In the genomic region with DNA sequence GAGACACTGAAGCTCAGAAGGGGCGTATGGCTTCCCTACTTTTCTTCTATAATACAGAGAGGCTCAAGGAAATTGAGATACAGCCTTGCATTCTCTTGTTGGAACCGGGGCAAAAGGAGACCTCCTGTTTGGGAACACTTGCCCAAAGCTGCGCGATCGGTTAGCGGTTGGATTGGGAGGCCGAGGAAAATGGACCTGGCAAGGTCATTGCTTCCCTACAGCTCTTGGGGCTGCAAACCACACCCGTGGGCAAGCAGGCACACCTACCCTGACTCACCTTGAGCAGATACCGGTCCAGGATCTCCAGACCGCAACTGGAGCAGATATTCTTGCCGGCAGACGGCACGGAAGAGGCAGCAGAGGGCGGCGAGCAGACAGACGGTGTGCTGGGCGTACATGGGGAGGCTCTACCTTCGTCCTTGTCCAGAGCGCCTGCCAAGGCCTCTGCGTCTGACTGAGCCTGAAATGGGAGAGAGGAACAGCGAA, we compare ENCODE assay signal across 8 mouse cellular contexts. TPM values are rescaled to one million over a fixed set of nuclear protein-coding genes. Genes with fewer than 3 reads are reported as not detected.
A peak's percentile ranks its signal among the peaks of the same experiment; 100 is the strongest.
DNase-seq lines count a peak whose midpoint lies in the region; ATAC-seq and TF ChIP-seq lines count a peak whose summit lies in the region.

No protein-coding gene starts in this region.

- H3K27ac ChIP-seq in gastrocnemius, adult 2 months: peak overlapping the region; percentile 48
- no peak overlapping the region for H3K27ac ChIP-seq in testis, adult 2 months (ENCODE audit: control insufficient read depth, insufficient read depth, low read depth, low read length)
- H3K27ac ChIP-seq in liver, embryonic 12.5 days: no peak overlapping the region

- TF ChIP-seq POLR2A in testis, adult 2 months (IDR thresholded peaks at IDR 0.05; ENCODE audit: control insufficient read depth, low read depth, low read length): no peak

- intact Hi-C loops in gastrocnemius, adult 2 months (cut with DNase I): no loop called here
- intact Hi-C loops in gastrocnemius, postnatal 14 days (cut with DNase I; ENCODE audit: low total_unique reads): no loop called here

- H3K4me2 ChIP-seq in liver, embryonic 12.5 days: peak overlapping the region; percentile 64

- H3K9ac ChIP-seq in liver, embryonic 12.5 days: no peak overlapping the region

- H3K9me3 ChIP-seq in liver, embryonic 12.5 days (replicated peaks): no peaks in the 10 kb centered on the region

- peak overlapping the region; percentile 78 for H3K4me3 ChIP-seq in gastrocnemius, adult 2 months
- peak overlapping the region; percentile 27 for H3K4me3 ChIP-seq in testis, adult 2 months (ENCODE audit: control insufficient read depth, low read depth, low read length)
- H3K4me3 ChIP-seq in liver, embryonic 12.5 days: no peak overlapping the region

- no peaks in the 10 kb centered on the region for H3K36me3 ChIP-seq in testis, adult 2 months (ENCODE audit: control insufficient read depth, insufficient read depth, low read length)
- H3K36me3 ChIP-seq in liver, embryonic 12.5 days: no peaks in the 10 kb centered on the region

- no peak for ATAC-seq in liver, embryonic 12.5 days

- H3K4me1 ChIP-seq in testis, adult 2 months (ENCODE audit: control insufficient read depth, insufficient read depth, low read length): peaks cover 23% of the 10 kb centered on the region
- H3K4me1 ChIP-seq in liver, embryonic 12.5 days: peaks cover 26% of the 10 kb centered on the region; the same call in 1 of the 2 replicates

- H3K27me3 ChIP-seq in testis, adult 2 months (ENCODE audit: control insufficient read depth, insufficient read depth, low read length): peaks cover 8% of the 10 kb centered on the region; the same call in 1 of the 2 replicates
- H3K27me3 ChIP-seq in liver, embryonic 12.5 days (replicated peaks): peaks cover 100% of the 10 kb centered on the region

- TF ChIP-seq CTCF in gastrocnemius, adult 2 months (IDR thresholded peaks at IDR 0.05): no peak
- no peak for TF ChIP-seq CTCF in testis, adult 2 months (IDR thresholded peaks at IDR 0.05; ENCODE audit: control insufficient read depth, insufficient read depth, insufficient replicate concordance, low read depth, low read length)

- 3% methylated on average over 21 of the region's 21 CpGs for WGBS in liver, embryonic 12.5 days (ENCODE audit: insufficient replicate concordance)

- no peak for DNase-seq in gastrocnemius, adult 2 months
- DNase-seq in gastrocnemius, postnatal 14 days: no peak
- no peak for DNase-seq in testis, postnatal 10 days (ENCODE audit: low spot score)
- DNase-seq in thymus, postnatal 4 days: no peak
- DNase-seq in cerebellum, postnatal 25 days: no peak
- no peak for DNase-seq in frontal cortex, postnatal 14 days (ENCODE audit: low spot score in 2 of 2)

RNA-seq across cellular contexts. Expression of gene Lhx6, which starts 2.1 kb away (rescaled TPM):
- total RNA-seq in gastrocnemius, adult 2 months (2021): 1 to 10 TPM; 1.6 to 2.6 TPM
- 1 to 10 TPM; 3.6 to 4.5 TPM for total RNA-seq in gastrocnemius, postnatal 14 days (2021)
- polyA plus RNA-seq in testis, adult 2 months (2012; rRNA removed): 3.9 and 5.3 TPM in 2 replicates
- 0.29 and 0.39 TPM in 2 replicates for polyA plus RNA-seq in liver, embryonic 12.5 days (2016; fragmentation: Nextera tagmentation; extraction: Ambion mirVana)

RNA-seq across cellular contexts. Expression of gene Mrrf, which starts 33.1 kb away (rescaled TPM):
- total RNA-seq in gastrocnemius, adult 2 months (2021): 10 to 100 TPM; 15.8 to 16.7 TPM
- 10 to 100 TPM; 14.8 to 18.7 TPM for total RNA-seq in gastrocnemius, postnatal 14 days (2021)
- polyA plus RNA-seq in testis, adult 2 months (2012; rRNA removed): 70.8 and 78.5 TPM in 2 replicates
- 24.9 and 25.7 TPM in 2 replicates for polyA plus RNA-seq in liver, embryonic 12.5 days (2016; fragmentation: Nextera tagmentation; extraction: Ambion mirVana)

RNA-seq across cellular contexts. Expression of gene Rbm18, which starts 33.5 kb away (rescaled TPM):
- 10 to 100 TPM; 31.9 to 33.5 TPM for total RNA-seq in gastrocnemius, adult 2 months (2021)
- 10 to 100 TPM; 29.6 to 30.9 TPM for total RNA-seq in gastrocnemius, postnatal 14 days (2021)
- polyA plus RNA-seq in testis, adult 2 months (2012; rRNA removed): 11.5 and 14.2 TPM in 2 replicates
- polyA plus RNA-seq in liver, embryonic 12.5 days (2016; fragmentation: Nextera tagmentation; extraction: Ambion mirVana): 28.2 and 29.9 TPM in 2 replicates

RNA-seq across cellular contexts. Expression of gene Morn5, which starts 53.9 kb away (rescaled TPM):
- not detected for total RNA-seq in gastrocnemius, adult 2 months (2021)
- not detected for total RNA-seq in gastrocnemius, postnatal 14 days (2021)
- 492 and 524 TPM in 2 replicates for polyA plus RNA-seq in testis, adult 2 months (2012; rRNA removed)
- polyA plus RNA-seq in liver, embryonic 12.5 days (2016; fragmentation: Nextera tagmentation; extraction: Ambion mirVana): 0.18 TPM in 1 of 2 replicates, not detected in the other

RNA-seq across cellular contexts. Expression of gene Ndufa8, which starts 53.9 kb away (rescaled TPM):
- 100 to 1,000 TPM; 298 to 413 TPM for total RNA-seq in gastrocnemius, adult 2 months (2021)
- total RNA-seq in gastrocnemius, postnatal 14 days (2021): 100 to 1,000 TPM; 328 to 375 TPM
- polyA plus RNA-seq in testis, adult 2 months (2012; rRNA removed): 78.4 and 80.8 TPM in 2 replicates
- polyA plus RNA-seq in liver, embryonic 12.5 days (2016; fragmentation: Nextera tagmentation; extraction: Ambion mirVana): 155 and 162 TPM in 2 replicates
